Mouse (Mus musculus) ES-E14 (cell line): ENCODE measurements around the gene Gdf11.

Experiments used
- CHD2 ChIP-seq: IDR thresholded peaks from 2 replicates; pipeline ENCODE4 v1.6.1; 2014; ENCODE audit warnings: mild to moderate bottlenecking, low read depth, low read length, inconsistent platforms
- HCFC1 ChIP-seq: IDR thresholded peaks from 2 replicates; pipeline ENCODE4 v1.6.1; 2012; ENCODE audit warnings: low read length, inconsistent platforms, borderline replicate concordance; ENCODE audit not compliant: insufficient read depth
- ZC3H11A ChIP-seq: IDR thresholded peaks from 2 replicates; pipeline ENCODE4 v1.6.1; 2012; ENCODE audit warnings: low read depth, mild to moderate bottlenecking, inconsistent platforms, low read length, borderline replicate concordance
- ZNF384 ChIP-seq: IDR thresholded peaks from 2 replicates; pipeline ENCODE4 v1.6.1; 2012; ENCODE audit warnings: low read depth, low read length, inconsistent platforms

GRCm38 (mm10) chr10:128937756-128938390, 46.4 kb upstream of the Gdf11 start:
- TF ChIP-seq ZC3H11A, result no peak
- no peak for TF ChIP-seq CHD2
- TF ChIP-seq HCFC1, result no peak
- TF ChIP-seq ZNF384, result no peak
